Mouse (Mus musculus) left cerebral cortex, adult 2 months (tissue): ENCODE measurements around the gene Ascc1. TPM values are rescaled to one million over a fixed set of nuclear protein-coding genes. Genes with fewer than 3 reads are reported as not detected.
A peak's percentile ranks its signal among the peaks of the same experiment; 100 is the strongest.

Experiments
- DNase-seq, 2 experiments: peaks; one replicate each; pipeline ENCODE4 v3.0.0; 2021 to 2022; ENCODE audit warnings: low spot score in 2 of 2, mixed read lengths in 1 of 2; ENCODE audit errors: extremely low spot score in 1 of 2
- H3K27ac ChIP-seq: fragments of 200-600 bp; 2 replicates; pipeline ENCODE4 v1.8.1; 2022
- H3K4me3 ChIP-seq: fragments of 200-600 bp; 2 replicates; pipeline ENCODE4 v1.8.1; 2022
- CTCF ChIP-seq: fragments of 200-600 bp; IDR thresholded peaks from 2 replicates; pipeline ENCODE4 v1.8.1; 2022; ENCODE audit warnings: antibody characterized with exemption, mild to moderate bottlenecking, moderate library complexity
- intact Hi-C: fragments of 180-260 bp; cut with DNase I; formaldehyde crosslinking; loops from one replicate; pipeline ENCODE4 v1.15.1; 2025
- total RNA-seq, 2 experiments: library from RNA; stranded (reverse); gene quantifications; 2 replicates each; pipeline ENCODE4 v1.2.3; 2021

The Ascc1 gene
- total RNA-seq, 2 experiments from 2014 or later, result 13.2 to 15.1 TPM

DNA sequence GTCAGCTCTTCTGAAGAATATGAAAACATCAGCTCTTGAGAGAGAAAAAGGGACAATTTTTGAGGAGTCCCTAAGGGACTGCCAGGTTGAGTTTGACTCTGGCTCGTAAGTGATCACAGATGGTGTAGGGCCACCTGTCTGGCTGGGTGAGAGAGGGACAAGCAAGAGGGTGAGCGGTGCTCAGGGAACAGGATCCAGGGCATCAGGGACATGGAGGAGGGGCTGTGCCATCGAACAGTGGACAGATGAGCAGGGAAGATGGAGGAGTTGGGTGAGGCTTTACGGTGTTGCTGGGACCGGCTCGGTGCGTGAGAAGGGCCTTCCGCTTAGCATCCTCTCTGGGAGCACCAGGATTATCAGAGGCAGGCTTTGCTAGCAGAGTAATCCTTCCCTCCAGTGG, 106.7 kb downstream of the Ascc1 start:
- Histone ChIP-seq H3K27ac (peak overlapping the region; percentile 99), H3K4me3 (peak overlapping the region; percentile 90)
- no peak for DNase-seq
- intact Hi-C loops, result loop anchor here (5.0 kb wide), 1 partner anchor 212 kb away; no protein-coding TSS in a partner anchor
- no peak for TF ChIP-seq CTCF

DNA sequence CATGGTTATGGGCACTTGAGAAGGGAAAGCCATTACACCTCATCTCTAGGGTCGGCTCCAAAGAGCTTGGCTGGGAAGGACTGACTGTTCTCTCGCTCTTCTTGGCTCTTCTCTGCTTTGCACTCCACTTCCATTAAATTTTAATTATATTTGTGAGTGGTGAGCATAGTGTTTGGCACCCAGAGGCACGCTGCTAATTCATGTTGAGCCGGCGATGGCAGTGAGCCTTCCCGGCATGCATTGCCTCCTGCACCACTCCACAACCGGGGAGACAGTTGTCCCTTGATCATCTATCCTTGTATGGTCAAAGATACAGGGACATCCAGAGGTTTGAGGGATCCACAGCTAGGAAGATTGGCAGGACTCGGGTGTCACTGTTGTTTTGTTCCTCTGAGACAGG, 107.4 kb downstream of the Ascc1 start:
- no peak for TF ChIP-seq CTCF
- intact Hi-C loops, result loop anchor here (5.0 kb wide), 1 partner anchor 213 kb away; no protein-coding TSS in a partner anchor
- Histone ChIP-seq H3K4me3 (peak overlapping the region; percentile 90), H3K27ac (peak overlapping the region; percentile 99)
- DNase-seq, result no peak

DNA sequence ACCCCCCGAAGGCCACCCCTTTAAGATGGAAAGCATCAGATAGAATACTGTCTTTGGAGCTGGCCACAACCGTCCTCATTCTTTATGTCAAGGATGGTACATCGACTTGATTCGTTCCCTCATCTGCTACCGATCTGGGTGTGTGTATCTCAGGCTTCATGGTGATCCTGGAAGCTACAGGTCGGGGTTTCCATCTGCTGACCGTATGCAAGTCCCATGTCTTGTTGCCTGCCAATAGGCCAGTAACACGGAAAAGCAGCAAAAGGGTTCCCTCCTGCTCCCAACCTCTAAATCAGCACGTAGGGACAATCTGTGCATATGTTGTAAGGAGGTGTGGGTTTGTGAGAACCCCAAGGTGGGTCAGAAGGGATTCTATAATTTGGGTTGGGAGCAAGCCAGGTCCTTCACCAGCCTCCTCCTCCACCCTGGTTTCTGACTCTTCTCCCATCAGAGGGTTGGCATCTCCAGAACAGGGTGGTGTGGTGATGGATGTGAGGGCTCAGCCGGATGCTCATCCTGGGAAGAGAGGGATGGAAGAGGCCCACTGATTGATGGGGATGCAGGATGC, 108.4 kb downstream of the Ascc1 start:
- intact Hi-C loops, result no loop called here
- peak overlapping the region; percentile 45; the same call in 1 of the 2 replicates for H3K27ac ChIP-seq
- TF ChIP-seq CTCF, result no peak
- peak overlapping the region; percentile 7; the same call in 1 of the 2 replicates for H3K4me3 ChIP-seq
- no peak for DNase-seq

DNA sequence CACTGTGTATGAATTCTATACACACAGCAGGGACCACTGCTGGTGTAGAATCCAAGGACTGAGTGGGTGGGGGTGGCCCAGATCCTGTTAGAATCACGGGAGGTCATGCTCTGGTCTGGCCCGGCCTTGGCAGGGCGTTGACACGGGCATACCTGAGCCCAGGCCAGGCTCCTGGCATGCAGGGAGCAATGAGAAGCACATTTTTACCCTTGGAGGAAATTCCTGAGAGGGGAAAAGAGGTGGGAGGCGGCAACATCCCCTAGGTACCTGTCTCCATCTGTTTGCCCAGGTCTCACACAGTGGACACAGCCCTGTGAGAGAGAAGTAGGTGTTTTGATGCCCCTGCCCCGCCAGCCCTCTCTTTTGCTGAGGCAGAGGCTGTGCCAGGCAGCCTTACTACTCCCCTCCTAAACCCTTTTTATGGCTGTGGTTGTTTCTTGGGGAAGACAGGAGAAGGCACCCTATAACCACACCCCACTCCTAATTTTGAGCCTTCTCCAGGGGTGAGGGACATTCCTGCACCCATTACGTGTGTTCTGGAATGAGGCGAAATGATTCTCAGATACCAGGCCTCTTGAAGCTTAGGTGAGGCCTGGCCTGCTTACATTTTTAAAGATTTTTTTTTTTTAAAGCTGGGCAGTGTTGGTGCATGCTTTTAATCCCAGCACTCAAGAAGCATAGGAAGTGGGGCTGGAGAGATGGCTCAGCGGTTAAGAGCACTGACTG, 111.5 kb downstream of the Ascc1 start:
- no peak for TF ChIP-seq CTCF
- DNase-seq, result no peak
- intact Hi-C loops, result no loop called here
- peak overlapping the region; percentile 44; the same call in 1 of the 2 replicates for H3K27ac ChIP-seq
- H3K4me3 ChIP-seq, result no peak overlapping the region

DNA sequence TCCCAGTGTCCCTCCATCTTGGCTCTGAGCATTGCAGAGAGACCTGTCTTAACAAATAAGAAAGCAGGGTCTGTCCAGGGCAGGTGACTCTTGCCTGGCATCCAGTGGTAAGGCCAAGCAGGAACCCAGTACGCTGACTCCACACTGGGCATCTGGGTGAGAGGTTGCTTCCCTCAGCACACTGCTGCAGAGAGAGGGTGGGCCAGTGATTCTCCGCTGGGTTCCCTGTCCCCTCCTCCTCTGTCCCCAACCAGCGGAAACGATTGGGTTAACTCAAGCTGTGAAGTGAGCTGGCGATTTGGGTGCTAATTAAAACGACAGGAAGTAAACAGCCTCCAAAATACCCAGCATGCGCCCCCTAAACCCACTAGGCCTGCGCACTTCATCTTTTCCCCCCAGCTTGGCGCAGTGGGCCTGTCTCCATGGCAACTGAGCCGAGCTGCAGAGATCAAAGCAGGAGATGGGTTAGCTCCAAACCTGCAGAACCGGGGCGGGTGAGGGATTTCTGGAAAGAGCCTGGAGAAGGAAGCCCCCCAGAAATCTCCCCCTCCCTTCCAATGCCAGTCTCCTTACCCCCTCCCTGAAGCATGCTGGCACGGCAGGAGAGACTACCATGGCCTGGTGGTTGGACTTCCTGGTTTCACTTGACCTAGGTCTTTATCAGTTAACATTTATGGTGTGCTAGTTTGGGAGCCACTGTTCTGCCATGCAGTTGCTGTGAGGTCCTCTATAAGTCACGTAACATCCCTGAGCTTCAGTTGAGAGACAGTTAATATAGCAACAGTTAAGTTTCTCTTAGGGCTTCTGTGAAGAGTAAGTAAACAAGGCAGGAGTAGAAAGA, 113.0 kb downstream of the Ascc1 start:
- DNase-seq, result peak; percentile 77 to 86
- H3K4me3 ChIP-seq, result peak overlapping the region; percentile 27
- H3K27ac ChIP-seq, result peak overlapping the region; percentile 87
- no peak; the same call in 1 of the 2 replicates for TF ChIP-seq CTCF
- intact Hi-C loops, result no loop called here

DNA sequence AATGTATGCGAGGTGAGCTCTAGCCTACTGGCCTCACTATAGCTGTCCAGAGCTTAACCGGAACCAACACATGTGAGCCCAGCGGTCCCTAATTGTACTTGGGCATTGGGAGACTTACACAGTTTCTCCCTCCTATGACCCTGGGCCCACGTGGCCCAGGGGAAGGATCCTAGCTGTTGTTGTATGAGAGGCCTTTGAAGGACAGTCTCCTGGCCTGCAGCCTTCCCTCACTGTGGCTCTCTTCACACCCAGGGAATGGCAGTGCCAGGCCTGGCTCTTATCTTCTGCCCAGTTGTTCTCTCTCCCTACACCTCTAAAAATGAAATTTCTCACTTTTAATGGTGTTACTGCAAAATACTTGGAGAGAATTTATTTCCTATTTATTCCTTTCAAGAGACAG, 114.4 kb downstream of the Ascc1 start:
- intact Hi-C loops, result no loop called here
- no peak overlapping the region for H3K4me3 ChIP-seq
- DNase-seq, result no peak
- TF ChIP-seq CTCF, result no peak
- H3K27ac ChIP-seq, result peak overlapping the region; percentile 87; the same call in 1 of the 2 replicates

DNA sequence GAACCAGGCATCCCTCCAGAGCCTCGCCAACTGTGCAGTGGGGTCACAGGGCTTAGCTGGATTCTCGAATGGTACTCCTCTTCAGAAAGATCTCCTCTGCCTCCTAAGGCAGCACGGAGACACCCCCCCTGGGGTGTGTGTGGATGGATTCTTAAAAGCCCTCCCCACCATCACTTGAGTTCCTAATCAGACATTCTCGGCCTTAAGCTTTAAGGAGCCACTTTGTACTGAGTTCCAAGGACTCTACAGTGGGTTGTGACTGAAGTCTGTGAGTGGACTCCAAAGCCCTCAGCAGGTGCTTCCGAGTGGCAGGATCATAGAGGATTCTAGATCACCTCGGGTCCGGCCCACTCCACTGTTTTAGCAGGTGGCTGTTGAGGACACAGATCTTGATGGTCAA, 115.9 kb downstream of the Ascc1 start:
- Histone ChIP-seq H3K27ac (no peak overlapping the region), H3K4me3 (no peak overlapping the region)
- DNase-seq, result no peak
- TF ChIP-seq CTCF, result no peak
- intact Hi-C loops, result no loop called here

DNA sequence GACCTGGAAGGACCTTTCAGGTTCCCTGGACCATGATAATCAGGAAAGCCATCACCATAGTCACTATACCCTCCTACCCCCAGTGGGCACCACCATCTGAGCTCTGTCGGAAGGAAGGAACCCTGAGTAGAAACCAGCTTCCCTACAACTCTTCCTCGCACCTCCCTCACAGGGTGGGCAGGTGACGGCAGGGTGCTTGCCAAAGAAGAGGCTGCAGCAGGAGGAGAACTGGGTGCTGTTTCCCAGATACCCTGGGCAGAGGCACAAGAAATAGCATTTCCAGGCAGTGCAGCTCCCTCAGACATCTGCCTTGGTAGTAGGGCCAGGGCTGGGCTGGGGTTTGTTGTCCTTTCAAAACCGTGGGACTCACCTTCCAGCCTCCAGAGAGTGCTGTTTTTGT, 118.0 kb downstream of the Ascc1 start:
- no peak for TF ChIP-seq CTCF
- intact Hi-C loops, result no loop called here
- peak in 1 of 2 experiments; percentile 68 for DNase-seq
- no peak overlapping the region for H3K4me3 ChIP-seq
- no peak overlapping the region; the same call in 1 of the 2 replicates for H3K27ac ChIP-seq

DNA sequence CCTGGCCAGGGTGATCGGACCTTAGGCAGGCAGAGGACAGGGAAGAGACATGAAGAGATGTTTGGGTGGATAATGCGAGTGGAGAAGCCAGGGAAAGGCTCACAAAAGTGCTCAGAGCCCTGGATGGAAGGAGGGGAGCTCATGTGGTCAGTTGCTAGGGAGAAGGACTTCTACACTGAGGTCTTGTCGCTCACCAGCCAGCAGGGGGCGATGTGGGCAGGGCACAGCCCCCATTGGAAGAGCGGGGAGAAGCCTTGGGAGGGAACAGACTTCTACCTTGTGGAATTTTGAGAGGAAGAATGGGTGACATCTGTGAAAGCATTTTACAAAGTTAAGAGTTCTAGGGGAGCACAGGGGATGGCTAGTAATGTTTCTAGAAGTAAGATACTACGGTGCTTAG, 121.5 kb downstream of the Ascc1 start:
- no peak overlapping the region for H3K27ac ChIP-seq

DNA sequence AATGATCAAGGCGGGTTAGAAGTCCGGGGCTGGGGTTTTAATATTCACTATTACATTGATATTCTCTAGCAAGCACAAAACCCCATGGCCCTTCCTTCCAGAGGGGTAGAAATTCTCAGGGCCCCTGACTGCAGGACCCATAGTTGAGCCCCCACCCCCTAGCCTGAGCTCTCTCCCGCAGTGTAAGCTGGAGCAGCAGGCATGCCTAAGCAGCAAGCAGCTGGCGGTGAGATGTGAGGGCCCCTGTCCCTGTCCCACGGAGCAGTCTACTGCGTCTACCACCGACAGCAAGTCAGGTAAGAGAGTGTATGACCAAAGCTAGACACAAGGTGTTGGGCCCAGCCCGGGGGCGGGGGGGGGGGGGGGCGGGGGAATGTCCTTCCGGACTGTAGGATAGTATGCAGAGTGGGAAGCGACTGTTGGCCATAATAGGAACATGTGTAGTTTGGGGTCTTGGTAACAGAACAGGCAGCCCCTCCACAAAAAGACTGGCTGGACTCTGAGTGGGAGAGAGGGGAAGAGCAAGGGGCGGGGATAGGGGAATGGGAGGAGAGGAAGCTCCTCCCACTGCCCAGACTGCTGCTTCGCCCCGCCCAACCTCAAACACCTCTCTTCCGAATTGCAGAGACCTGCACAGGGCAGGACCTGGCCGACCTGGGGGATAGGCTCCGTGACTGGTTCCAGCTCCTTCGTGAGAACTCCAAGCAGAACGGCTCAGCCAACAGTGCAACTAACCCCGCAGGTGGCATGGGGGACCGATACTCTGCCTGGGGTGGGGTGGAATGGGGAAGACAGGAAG, 123.1 kb downstream of the Ascc1 start:
- no peak overlapping the region for H3K27ac ChIP-seq
- DNase-seq, result peak in 1 of 2 experiments; percentile 7
- H3K4me3 ChIP-seq, result no peak overlapping the region
- TF ChIP-seq CTCF, result no peak
- intact Hi-C loops, result no loop called here

More for the DNA sequence above, 121.5 kb downstream of the Ascc1 start:
- intact Hi-C loops, result no loop called here
- peak; percentile 68 for TF ChIP-seq CTCF
- no peak for DNase-seq
- H3K4me3 ChIP-seq, result no peak overlapping the region

DNA sequence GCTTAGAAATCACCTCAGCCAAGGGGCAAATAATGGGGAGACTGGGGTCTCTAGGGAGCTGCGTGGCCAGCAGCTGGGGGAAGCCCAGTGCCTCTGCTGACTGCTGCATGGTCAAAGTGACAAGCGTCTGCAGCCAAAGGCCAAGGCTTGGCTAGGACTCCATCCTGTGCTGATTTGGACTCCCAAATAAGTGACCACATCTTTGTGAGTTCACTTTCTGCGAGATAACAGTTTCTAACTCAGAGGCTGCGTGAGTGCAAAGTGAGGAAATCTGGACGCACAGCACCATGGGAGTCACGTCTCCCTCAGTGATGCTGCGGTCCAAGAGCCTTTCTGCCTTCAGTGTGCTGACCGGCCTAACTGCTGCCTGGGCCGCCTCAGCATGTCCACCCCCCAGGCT, 125.7 kb downstream of the Ascc1 start:
- Histone ChIP-seq H3K27ac (no peak overlapping the region), H3K4me3 (no peak overlapping the region)
- no peak for DNase-seq
- TF ChIP-seq CTCF, result no peak
- intact Hi-C loops, result no loop called here
